Mouse (Mus musculus): ENCODE data around the gene Strn. TPM values are rescaled to one million over a fixed set of nuclear protein-coding genes. Genes with fewer than 3 reads are reported as not detected.

Strn gene
- polyA plus RNA-seq, 1 experiment from 2014 or later, result 5.2 TPM

GRCm38 (mm10) chr17:78602316-78602715 is 134.7 kb downstream of the Strn start:
- no peak for ATAC-seq (ENCODE audit: low read depth)
- H3K27me3 ChIP-seq (ENCODE audit: control insufficient read depth, insufficient read depth, low read depth, low read length), result no peaks in the 10 kb centered on the region
- no peaks in the 10 kb centered on the region for H3K4me1 ChIP-seq (replicated peaks; ENCODE audit: control insufficient read depth, insufficient read depth, low read length)
- WGBS, result 74% methylated on average over 14 of the region's 14 CpGs
- H3K9me3 ChIP-seq (ENCODE audit: control insufficient read depth, low read length), result no peaks in the 10 kb centered on the region
- no peak overlapping the region for H3K9ac ChIP-seq (ENCODE audit: low read length)
- H3K4me3 ChIP-seq (ENCODE audit: low read length), result no peak overlapping the region
- H3K36me3 ChIP-seq (ENCODE audit: control insufficient read depth, insufficient read depth, low read length), result no peaks in the 10 kb centered on the region
- no peak overlapping the region for H3K4me2 ChIP-seq (ENCODE audit: low read depth, low read length)
- H3K27ac ChIP-seq (ENCODE audit: low read length), result no peak overlapping the region

GRCm38 (mm10) chr17:78601601-78602000 is 135.4 kb downstream of the Strn start:
- no peak for ATAC-seq (ENCODE audit: low read depth)
- Histone ChIP-seq H3K9me3 (ENCODE audit: control insufficient read depth, low read length) (no peaks in the 10 kb centered on the region), H3K27ac (ENCODE audit: low read length) (no peak overlapping the region), H3K4me3 (ENCODE audit: low read length) (no peak overlapping the region), H3K27me3 (ENCODE audit: control insufficient read depth, insufficient read depth, low read depth, low read length) (no peaks in the 10 kb centered on the region), H3K9ac (ENCODE audit: low read length) (no peak overlapping the region), H3K4me1 (replicated peaks; ENCODE audit: control insufficient read depth, insufficient read depth, low read length) (no peaks in the 10 kb centered on the region), H3K36me3 (ENCODE audit: control insufficient read depth, insufficient read depth, low read length) (no peaks in the 10 kb centered on the region), H3K4me2 (ENCODE audit: low read depth, low read length) (no peak overlapping the region)
- 77% methylated on average over 12 of the region's 12 CpGs for WGBS

GRCm38 (mm10) chr17:78601042-78601441 is 136.0 kb downstream of the Strn start:
- Histone ChIP-seq H3K9ac (ENCODE audit: low read length) (no peak overlapping the region), H3K4me2 (ENCODE audit: low read depth, low read length) (no peak overlapping the region), H3K27me3 (ENCODE audit: control insufficient read depth, insufficient read depth, low read depth, low read length) (no peaks in the 10 kb centered on the region), H3K9me3 (ENCODE audit: control insufficient read depth, low read length) (no peaks in the 10 kb centered on the region), H3K36me3 (ENCODE audit: control insufficient read depth, insufficient read depth, low read length) (no peaks in the 10 kb centered on the region), H3K4me3 (ENCODE audit: low read length) (no peak overlapping the region), H3K27ac (ENCODE audit: low read length) (no peak overlapping the region), H3K4me1 (replicated peaks; ENCODE audit: control insufficient read depth, insufficient read depth, low read length) (no peaks in the 10 kb centered on the region)
- 61% methylated on average over 6 of the region's 6 CpGs for WGBS
- ATAC-seq (ENCODE audit: low read depth), result no peak

Other genes with a start within 250 kb of the Strn start
- 0.46 and 0.84 TPM in 2 replicates for gene Vit, start 229.1 kb downstream of the Strn start, polyA plus RNA-seq (2015; fragmentation: Nextera tagmentation; extraction: Ambion mirVana)
- gene Heatr5b, start 98.2 kb upstream of the Strn start, polyA plus RNA-seq (2015; fragmentation: Nextera tagmentation; extraction: Ambion mirVana), result 14.4 and 16.3 TPM in 2 replicates
- gene Gpatch11, start 98.4 kb upstream of the Strn start, polyA plus RNA-seq (2015; fragmentation: Nextera tagmentation; extraction: Ambion mirVana), result 38.0 and 41.1 TPM in 2 replicates
- gene Eif2ak2, start 145.4 kb upstream of the Strn start, polyA plus RNA-seq (2015; fragmentation: Nextera tagmentation; extraction: Ambion mirVana), result 10.6 and 11.0 TPM in 2 replicates
- gene Sult6b1, start 169.8 kb upstream of the Strn start, polyA plus RNA-seq (2015; fragmentation: Nextera tagmentation; extraction: Ambion mirVana), result 0.34 TPM in 1 of 2 replicates, not detected in the other
- gene Cebpzos, start 179.3 kb upstream of the Strn start, polyA plus RNA-seq (2015; fragmentation: Nextera tagmentation; extraction: Ambion mirVana), result 80.7 and 95.5 TPM in 2 replicates
- 44.2 and 56.1 TPM in 2 replicates for gene Cebpz, start 199.9 kb upstream of the Strn start, polyA plus RNA-seq (2015; fragmentation: Nextera tagmentation; extraction: Ambion mirVana)
- gene Ndufaf7, start 199.9 kb upstream of the Strn start, polyA plus RNA-seq (2015; fragmentation: Nextera tagmentation; extraction: Ambion mirVana), result 54.0 and 56.8 TPM in 2 replicates